Mouse (Mus musculus) liver, embryonic 15.5 days (tissue): ENCODE results near the gene Fbxo36. TPM values are rescaled to one million over a fixed set of nuclear protein-coding genes. Genes with fewer than 3 reads are reported as not detected.

Experiments
- ATAC-seq: fragments of 200-750 bp; cut with Nextera tagmentation; 2 replicates; pipeline ENCODE4 v1.8.0; 2017; ENCODE audit warnings: moderate number of reproducible peaks, mild to moderate bottlenecking, moderate library complexity; ENCODE audit not compliant: insufficient read depth
- H3K27ac ChIP-seq: fragments of 300-500 bp; sonication (generic); replicated peaks from 2 replicates; pipeline ENCODE4 v1.5.1; 2015; ENCODE audit warnings: mild to moderate bottlenecking, inconsistent platforms
- H3K27me3 ChIP-seq: fragments of 300-500 bp; sonication (generic); 2 replicates; pipeline ENCODE4 v1.6.1; 2015; ENCODE audit warnings: mild to moderate bottlenecking, inconsistent platforms
- H3K36me3 ChIP-seq: fragments of 300-500 bp; sonication (generic); replicated peaks from 2 replicates; pipeline ENCODE4 v1.6.1; 2015; ENCODE audit warnings: moderate library complexity, mild to moderate bottlenecking, inconsistent platforms
- H3K4me1 ChIP-seq: fragments of 300-500 bp; sonication (generic); replicated peaks from 2 replicates; pipeline ENCODE4 v1.6.1; 2015; ENCODE audit warnings: inconsistent platforms
- H3K4me2 ChIP-seq: fragments of 300-500 bp; sonication (generic); 2 replicates; pipeline ENCODE4 v1.6.1; 2015; ENCODE audit warnings: moderate library complexity, mild to moderate bottlenecking, inconsistent platforms
- H3K4me3 ChIP-seq: fragments of 300-500 bp; sonication (generic); replicated peaks from 2 replicates; pipeline ENCODE4 v1.5.1; 2015; ENCODE audit warnings: mild to moderate bottlenecking, inconsistent platforms
- H3K9ac ChIP-seq: fragments of 300-500 bp; sonication (generic); 2 replicates; pipeline ENCODE4 v1.6.1; 2015; ENCODE audit warnings: moderate library complexity, mild to moderate bottlenecking, inconsistent platforms
- H3K9me3 ChIP-seq: fragments of 300-500 bp; sonication (generic); replicated peaks from 2 replicates; pipeline ENCODE4 v1.6.1; 2016; ENCODE audit warnings: inconsistent platforms
- WGBS: fragments of 180-500 bp; shearing (Covaris S2); methylation state at CpG from one replicate; pipeline ENCODE4 v1.1.7; 2015; ENCODE audit warnings: mixed read lengths; ENCODE audit not compliant: insufficient replicate concordance; 5-methylcytosine and 5-hydroxymethylcytosine counted together
- polyA plus RNA-seq: library from polyadenylated mRNA; unstranded; fragments of >200 nt; fragmentation: Nextera tagmentation; extraction: Ambion mirVana; gene quantifications from 2 replicates; pipeline ENCODE4 v1.2.1, GENCODE M21; 2015

Gene Fbxo36
- polyA plus RNA-seq, 1 experiment from 2014 or later = 7.3 TPM

GRCm38 (mm10) chr1:84933472-84934150 is 94.0 kb downstream of the Fbxo36 start:
- H3K27me3 ChIP-seq = peaks cover 34% of the 10 kb centered on the region
- 11% methylated on average over 22 of the region's 22 CpGs for WGBS
- ATAC-seq = no peak
- no peak overlapping the region for H3K27ac ChIP-seq
- H3K9me3 ChIP-seq = no peaks in the 10 kb centered on the region
- 0 out of 2 replicates have a peak, but pooled peaks cover 9% of the 10 kb centered on the region for H3K4me1 ChIP-seq
- H3K9ac ChIP-seq = no peak overlapping the region
- peak overlapping the region; percentile 64 for H3K4me2 ChIP-seq
- H3K36me3 ChIP-seq = no peaks in the 10 kb centered on the region
- H3K4me3 ChIP-seq = peak overlapping the region; percentile 44

- ATAC-seq = no peak
- H3K9ac ChIP-seq = no peak overlapping the region
- peak overlapping the region; percentile 44 for H3K4me3 ChIP-seq
These were observed 94.5 kb downstream of the Fbxo36 start for GRCm38 (mm10) chr1:84934151-84934502.

GRCm38 (mm10) chr1:84934503-84935333 is 95.1 kb downstream of the Fbxo36 start, which contains the start of gene Slc16a14:
Slc16a14 (minus strand) TSS chr1:84935134.
- no peak within 1 kb of the TSS for H3K27ac ChIP-seq
- H3K27me3 ChIP-seq = peaks cover 34% of the 10 kb centered on the region
- H3K4me3 ChIP-seq = peak within 1 kb of the TSS; percentile 44
- no peaks in the 10 kb centered on the region for H3K36me3 ChIP-seq
- H3K4me1 ChIP-seq = 0 out of 2 replicates have a peak, but pooled peaks cover 9% of the 10 kb centered on the region
- WGBS = 1% methylated on average over 58 of the region's 59 CpGs
- H3K9ac ChIP-seq = no peak within 1 kb of the TSS; the same call in 1 of the 2 replicates
- H3K9me3 ChIP-seq = no peaks in the 10 kb centered on the region
- H3K4me2 ChIP-seq = peak within 1 kb of the TSS; percentile 64
- no peak for ATAC-seq

More at GRCm38 (mm10) chr1:84934151-84934502, 94.5 kb downstream of the Fbxo36 start:
- H3K9me3 ChIP-seq = no peaks in the 10 kb centered on the region
- H3K4me2 ChIP-seq = peak overlapping the region; percentile 64
- H3K36me3 ChIP-seq = no peaks in the 10 kb centered on the region
- 4% methylated on average over 12 of the region's 12 CpGs for WGBS
- H3K27me3 ChIP-seq = peaks cover 34% of the 10 kb centered on the region
- H3K27ac ChIP-seq = no peak overlapping the region
- H3K4me1 ChIP-seq = 0 out of 2 replicates have a peak, but pooled peaks cover 9% of the 10 kb centered on the region

GRCm38 (mm10) chr1:84935668-84936067 is 96.0 kb downstream of the Fbxo36 start:
- Histone ChIP-seq H3K9ac (no peak overlapping the region), H3K27ac (no peak overlapping the region), H3K9me3 (no peaks in the 10 kb centered on the region), H3K4me3 (no peak overlapping the region), H3K27me3 (peaks cover 34% of the 10 kb centered on the region), H3K36me3 (no peaks in the 10 kb centered on the region), H3K4me1 (0 out of 2 replicates have a peak, but pooled peaks cover 9% of the 10 kb centered on the region), H3K4me2 (no peak overlapping the region; the same call in 1 of the 2 replicates)
- no peak for ATAC-seq
- WGBS = 23% methylated on average over 9 of the region's 9 CpGs

- Histone ChIP-seq H3K27ac (no peak overlapping the region), H3K4me1 (0 out of 2 replicates have a peak, but pooled peaks cover 9% of the 10 kb centered on the region)
These were observed 97.3 kb downstream of the Fbxo36 start for GRCm38 (mm10) chr1:84936716-84937510.

GRCm38 (mm10) chr1:84939466-84939865 is 99.8 kb downstream of the Fbxo36 start:
- H3K4me2 ChIP-seq = no peak overlapping the region
- no peak overlapping the region for H3K4me3 ChIP-seq
- H3K36me3 ChIP-seq = no peaks in the 10 kb centered on the region
- no peaks in the 10 kb centered on the region for H3K4me1 ChIP-seq
- no peak for ATAC-seq
- no peak overlapping the region for H3K9ac ChIP-seq
- H3K27me3 ChIP-seq = peaks cover 16% of the 10 kb centered on the region
- no peaks in the 10 kb centered on the region for H3K9me3 ChIP-seq
- no peak overlapping the region for H3K27ac ChIP-seq
- 51% methylated on average over 4 of the region's 4 CpGs for WGBS

More at GRCm38 (mm10) chr1:84936716-84937510, 97.3 kb downstream of the Fbxo36 start:
- Histone ChIP-seq H3K9me3 (no peaks in the 10 kb centered on the region), H3K36me3 (no peaks in the 10 kb centered on the region), H3K4me3 (no peak overlapping the region), H3K4me2 (no peak overlapping the region), H3K27me3 (peaks cover 34% of the 10 kb centered on the region), H3K9ac (no peak overlapping the region)
- ATAC-seq = no peak
- WGBS = 73% methylated on average over 19 of the region's 19 CpGs

- H3K4me2 ChIP-seq = no peak overlapping the region
- no peak overlapping the region for H3K27ac ChIP-seq
- H3K4me3 ChIP-seq = no peak overlapping the region
- no peak for ATAC-seq
- H3K36me3 ChIP-seq = no peaks in the 10 kb centered on the region
- no peaks in the 10 kb centered on the region for H3K4me1 ChIP-seq
- no peak overlapping the region for H3K9ac ChIP-seq
- 73% methylated on average over 2 of the region's 2 CpGs for WGBS
- H3K27me3 ChIP-seq = peaks cover 8% of the 10 kb centered on the region
- H3K9me3 ChIP-seq = no peaks in the 10 kb centered on the region
These were observed 100.7 kb downstream of the Fbxo36 start for GRCm38 (mm10) chr1:84940322-84940721.

- H3K4me3 ChIP-seq = no peak overlapping the region
- H3K4me2 ChIP-seq = no peak overlapping the region
- ATAC-seq = no peak
- H3K9ac ChIP-seq = no peak overlapping the region
- H3K27ac ChIP-seq = no peak overlapping the region
- H3K4me1 ChIP-seq = no peaks in the 10 kb centered on the region
- H3K36me3 ChIP-seq = no peaks in the 10 kb centered on the region
- H3K27me3 ChIP-seq = no peaks in the 10 kb centered on the region
- H3K9me3 ChIP-seq = no peaks in the 10 kb centered on the region
These were observed 103.0 kb downstream of the Fbxo36 start for GRCm38 (mm10) chr1:84942666-84943065.

GRCm38 (mm10) chr1:84943549-84943948 is 103.9 kb downstream of the Fbxo36 start:
- no peaks in the 10 kb centered on the region for H3K4me1 ChIP-seq
- no peaks in the 10 kb centered on the region for H3K36me3 ChIP-seq
- no peak for ATAC-seq
- no peaks in the 10 kb centered on the region for H3K27me3 ChIP-seq
- H3K4me2 ChIP-seq = no peak overlapping the region
- H3K27ac ChIP-seq = no peak overlapping the region
- H3K4me3 ChIP-seq = no peak overlapping the region
- H3K9ac ChIP-seq = no peak overlapping the region
- 88% methylated on average over 4 of the region's 4 CpGs for WGBS
- H3K9me3 ChIP-seq = no peaks in the 10 kb centered on the region

GRCm38 (mm10) chr1:84945950-84946349 is 106.3 kb downstream of the Fbxo36 start:
- no peaks in the 10 kb centered on the region for H3K27me3 ChIP-seq
- H3K4me3 ChIP-seq = no peak overlapping the region
- ATAC-seq = no peak
- no peaks in the 10 kb centered on the region for H3K4me1 ChIP-seq
- no peaks in the 10 kb centered on the region for H3K36me3 ChIP-seq
- no peaks in the 10 kb centered on the region for H3K9me3 ChIP-seq
- 80% methylated on average over 3 of the region's 3 CpGs for WGBS
- no peak overlapping the region for H3K27ac ChIP-seq
- no peak overlapping the region for H3K9ac ChIP-seq
- no peak overlapping the region for H3K4me2 ChIP-seq

GRCm38 (mm10) chr1:84947390-84947789 is 107.7 kb downstream of the Fbxo36 start:
- Histone ChIP-seq H3K4me2 (no peak overlapping the region), H3K4me3 (no peak overlapping the region), H3K27ac (no peak overlapping the region), H3K9me3 (no peaks in the 10 kb centered on the region), H3K4me1 (no peaks in the 10 kb centered on the region), H3K9ac (no peak overlapping the region), H3K36me3 (no peaks in the 10 kb centered on the region), H3K27me3 (no peaks in the 10 kb centered on the region)
- WGBS = 39% methylated on average over 2 of the region's 2 CpGs
- ATAC-seq = no peak; the same call in 1 of the 2 replicates
